Mouse (Mus musculus): Measurements from ENCODE around the gene Strn4.
A peak's percentile ranks its signal among the peaks of the same experiment; 100 is the strongest.

GRCm38 (mm10) chr7:16809739-16810138 lies 6.0 kb upstream of the Strn4 start:
- TF ChIP-seq EP300 (IDR thresholded peaks at IDR 0.05; ENCODE audit: low read depth) (no peak), CTCF (IDR thresholded peaks at IDR 0.05; ENCODE audit: low read depth) (peak; percentile 95)

Data from liver, postnatal 0 days (tissue).